Comparison of ENCODE assay signal across 23 mouse cellular contexts in genomic region chr14:48172876-48173275, GRCm38 (mm10). TPM values are rescaled to one million over a fixed set of nuclear protein-coding genes. Genes with fewer than 3 reads are reported as not detected.
A peak's percentile ranks its signal among the peaks of the same experiment; 100 is the strongest.
DNase-seq lines count a peak whose midpoint lies in the region; ATAC-seq and TF ChIP-seq lines count a peak whose summit lies in the region.
"Had no signal": no experiment of that assay in that cellular context is flagged by ENCODE, and none has a peak within 500 bp of the region (broad histone marks: within the 10 kb centered on the region; RNA-seq: fewer than 3 reads in every experiment).

No protein-coding gene starts in this region.

- TF ChIP-seq EP300 in lung, postnatal 0 days (IDR thresholded peaks at IDR 0.05), result no peak

- H3K9me3 ChIP-seq in lung, embryonic 15.5 days, result no peaks in the 10 kb centered on the region
- H3K9me3 ChIP-seq in lung, postnatal 0 days (ENCODE audit: low read length), result no peaks in the 10 kb centered on the region
- H3K9me3 ChIP-seq: forebrain, embryonic 10.5 days; forebrain, embryonic 13.5 days; G1E; heart, embryonic 10.5 days; heart, embryonic 13.5 days; hindbrain, embryonic 12.5 days; hindbrain, embryonic 15.5 days had no signal

- 79% methylated on average over 8 of the region's 8 CpGs for WGBS in lung, embryonic 15.5 days
- 81% methylated on average over 8 of the region's 8 CpGs for WGBS in lung, postnatal 0 days

- no peak for TF ChIP-seq CTCF in gastrocnemius, adult 2 months (IDR thresholded peaks at IDR 0.05)
- TF ChIP-seq CTCF in lung, postnatal 0 days (IDR thresholded peaks at IDR 0.05), result no peak

- no peak overlapping the region for H3K4me2 ChIP-seq in lung, embryonic 15.5 days
- no peak overlapping the region for H3K4me2 ChIP-seq in lung, postnatal 0 days (replicated peaks; ENCODE audit: low read depth, low read length)
- H3K4me2 ChIP-seq: forebrain, embryonic 13.5 days; heart, embryonic 13.5 days; hindbrain, embryonic 12.5 days; hindbrain, embryonic 15.5 days had no signal

- no peaks in the 10 kb centered on the region for H3K27me3 ChIP-seq in lung, embryonic 15.5 days
- H3K27me3 ChIP-seq in lung, postnatal 0 days (replicated peaks; ENCODE audit: insufficient read depth, low read length), result no peaks in the 10 kb centered on the region
- H3K27me3 ChIP-seq: CH12.LX; forebrain, embryonic 13.5 days; heart, embryonic 13.5 days; hindbrain, embryonic 12.5 days; hindbrain, embryonic 15.5 days; Patski had no signal

- DNase-seq in gastrocnemius, adult 2 months, result peak; percentile 34
- no peak for DNase-seq in gastrocnemius, adult 18-20 months (ENCODE audit: low spot score)
- no peak for DNase-seq in lung, postnatal 0 days (ENCODE audit: low spot score)
- peak; percentile 28 for DNase-seq in lung, postnatal 36 days
- DNase-seq in lung, postnatal 25 days (ENCODE audit: low spot score), result no peak
- DNase-seq in neural tube, embryonic 10.5 days (ENCODE audit: extremely low spot score, low spot score), result no peak
- DNase-seq: adrenal gland, adult 2 months; adrenal gland, postnatal 14 days; B cell, adult 2 months; cerebellum, adult 11 months; cerebellum, adult 9-11 months; gastrocnemius, postnatal 25 days; heart, adult 2 months had no signal

- no peak overlapping the region for H3K9ac ChIP-seq in lung, embryonic 15.5 days
- H3K9ac ChIP-seq in lung, postnatal 0 days (replicated peaks; ENCODE audit: low read depth), result no peak overlapping the region
- H3K9ac ChIP-seq: forebrain, embryonic 13.5 days; heart, embryonic 13.5 days; hindbrain, embryonic 15.5 days had no signal

- ATAC-seq in lung, embryonic 15.5 days (ENCODE audit: borderline replicate concordance, extremely low read depth, low FRiP score, low TSS enrichment), result no peak
- no peak for ATAC-seq in lung, postnatal 0 days
- ATAC-seq: Patski had no signal

- H3K4me1 ChIP-seq in lung, embryonic 15.5 days, result peaks cover 48% of the 10 kb centered on the region
- no peaks in the 10 kb centered on the region for H3K4me1 ChIP-seq in lung, postnatal 0 days (ENCODE audit: insufficient read depth, low read depth, low read length)

- no peak overlapping the region for H3K27ac ChIP-seq in gastrocnemius, adult 2 months
- H3K27ac ChIP-seq in lung, embryonic 15.5 days, result 0 out of 2 replicates have a peak overlapping the region, but pooled peaks have one; percentile 47
- no peak overlapping the region for H3K27ac ChIP-seq in lung, postnatal 0 days (ENCODE audit: low read length)
- H3K27ac ChIP-seq: forebrain, embryonic 10.5 days; forebrain, embryonic 13.5 days; heart, adult 2 months; heart, embryonic 10.5 days; heart, embryonic 13.5 days; hindbrain, embryonic 12.5 days; hindbrain, embryonic 15.5 days had no signal

- no peaks in the 10 kb centered on the region for H3K36me3 ChIP-seq in lung, embryonic 15.5 days
- H3K36me3 ChIP-seq in lung, postnatal 0 days (ENCODE audit: insufficient read depth, low read length), result no peaks in the 10 kb centered on the region
- H3K36me3 ChIP-seq: G1E; heart, embryonic 10.5 days; heart, embryonic 13.5 days; hindbrain, embryonic 12.5 days; hindbrain, embryonic 15.5 days had no signal

- intact Hi-C loops in gastrocnemius, adult 2 months (cut with DNase I), result loop anchor here (5.0 kb wide), 1 partner anchor 51 kb away; the partner anchor contains the start of gene Peli2

- H3K4me3 ChIP-seq in gastrocnemius, adult 2 months, result no peak overlapping the region
- H3K4me3 ChIP-seq in lung, embryonic 15.5 days, result no peak overlapping the region
- H3K4me3 ChIP-seq in lung, postnatal 0 days (ENCODE audit: low read depth, low read length), result no peak overlapping the region
- H3K4me3 ChIP-seq: forebrain, embryonic 10.5 days; forebrain, embryonic 13.5 days; heart, adult 2 months; heart, embryonic 10.5 days; heart, embryonic 13.5 days; hindbrain, embryonic 12.5 days; hindbrain, embryonic 15.5 days had no signal

RNA-seq across cellular contexts. Expression of gene Peli2, which starts 52.3 kb away (rescaled TPM):
- 10 to 100 TPM; 15.0 to 17.6 TPM for total RNA-seq in gastrocnemius, adult 2 months (2021)
- total RNA-seq in gastrocnemius, adult 18-20 months (2021), result 10 to 100 TPM; 12.7 to 14.7 TPM
- 14.8 and 15.1 TPM in 2 replicates for polyA plus RNA-seq in lung, embryonic 15.5 days (2015; fragmentation: Nextera tagmentation; extraction: Ambion mirVana)
- polyA plus RNA-seq in lung, postnatal 0 days (2015; fragmentation: Nextera tagmentation; extraction: Ambion mirVana), result 9.6 and 11.7 TPM in 2 replicates
- total RNA-seq: CH12.LX had no signal
- polyA plus RNA-seq: G1E had no signal

Comparison
In these comparisons a context has a peak if more than half of its experiments do, and no peak if none do; other contexts are left out.
1. DNase-seq: peak in gastrocnemius, adult 2 months (single experiment) and lung, postnatal 36 days (single experiment); none in gastrocnemius, adult 18-20 months (single experiment), lung, postnatal 0 days (single experiment), lung, postnatal 25 days (single experiment) and neural tube, embryonic 10.5 days (single experiment).